Mouse (Mus musculus) MEL (cell line): ENCODE data around the gene Sowaha. TPM values are rescaled to one million over a fixed set of nuclear protein-coding genes. Genes with fewer than 3 reads are reported as not detected.

Experiments used
- DNase-seq: peaks from one replicate; pipeline ENCODE4 v3.0.0; 2011; ENCODE audit warnings: low read depth, low spot score
- H3K27ac ChIP-seq: 2 replicates; pipeline ENCODE4 v1.5.1; 2012; ENCODE audit warnings: low read depth, mild to moderate bottlenecking, control low read depth, low read length, moderate library complexity; ENCODE audit not compliant: control insufficient read depth
- H3K27me3 ChIP-seq, 2 experiments: fragments of 150-350 bp in 1 of 2; sonication (generic) in 1 of 2; 2 replicates each; pipeline ENCODE4 v1.6.1; 2012; ENCODE audit warnings: low read length in 2 of 2, mild to moderate bottlenecking in 2 of 2, improper control_type of control experiment in 1 of 2, moderate library complexity in 1 of 2; ENCODE audit not compliant: insufficient read depth in 2 of 2, control insufficient read depth in 1 of 2
- H3K36me3 ChIP-seq, 2 experiments: 2 replicates each; pipeline ENCODE4 v1.6.1; 2012 to 2014; ENCODE audit warnings: low read length in 2 of 2, improper control_type of control experiment in 1 of 2, inconsistent platforms in 1 of 2, mild to moderate bottlenecking in 1 of 2; ENCODE audit not compliant: insufficient read depth in 2 of 2, control insufficient read depth in 1 of 2
- H3K4me1 ChIP-seq, 2 experiments: fragments of 150-350 bp in 1 of 2; sonication (generic) in 1 of 2; 2 replicates each; pipeline ENCODE4 v1.6.1; 2012; ENCODE audit warnings: low read length in 2 of 2, improper control_type of control experiment in 1 of 2, mild to moderate bottlenecking in 1 of 2; ENCODE audit not compliant: insufficient read depth in 2 of 2, control insufficient read depth in 1 of 2
- H3K4me3 ChIP-seq, 2 experiments: fragments of 150-350 bp in 1 of 2; sonication (generic) in 1 of 2; 2 replicates each; pipeline ENCODE4 v1.5.1; 2012; ENCODE audit warnings: low read depth in 2 of 2, low read length in 2 of 2, mild to moderate bottlenecking in 2 of 2, moderate library complexity in 2 of 2, control low read depth in 1 of 2, improper control_type of control experiment in 1 of 2; ENCODE audit not compliant: control insufficient read depth in 1 of 2, insufficient read depth in 1 of 2
- H3K79me2 ChIP-seq: 2 replicates; pipeline ENCODE4 v1.6.1; 2012; ENCODE audit warnings: mild to moderate bottlenecking, low read length, moderate library complexity; ENCODE audit not compliant: control insufficient read depth, poor library complexity, insufficient read depth
- H3K9ac ChIP-seq: 2 replicates; pipeline ENCODE4 v1.6.1; 2012; ENCODE audit warnings: low read depth, mild to moderate bottlenecking, control low read depth, low read length, moderate library complexity; ENCODE audit not compliant: control insufficient read depth, poor library complexity, severe bottlenecking
- H3K9me3 ChIP-seq: fragments of 150-350 bp; sonication (generic); replicated peaks from 2 replicates; pipeline ENCODE4 v1.6.1; 2012; ENCODE audit warnings: mild to moderate bottlenecking, low read length, improper control_type of control experiment, moderate library complexity; ENCODE audit not compliant: insufficient read depth
- BHLHE40 ChIP-seq: IDR thresholded peaks from 2 replicates; pipeline ENCODE4 v1.6.1; 2012; ENCODE audit warnings: low read depth, mild to moderate bottlenecking, inconsistent platforms, low read length, improper control_type of control experiment, borderline replicate concordance
- CHD1 ChIP-seq: IDR thresholded peaks from 2 replicates; pipeline ENCODE4 v1.6.1; 2012; ENCODE audit warnings: low read depth, mild to moderate bottlenecking, inconsistent platforms, low read length, improper control_type of control experiment
- CTCF ChIP-seq, 3 experiments: IDR thresholded peaks in 2 of 3; conservative IDR thresholded peaks in 1 of 3; 2 replicates each; pipeline ENCODE4 v1.5.1; 2011 to 2012; ENCODE audit warnings: low read length in 3 of 3, low read depth in 2 of 3, mild to moderate bottlenecking in 2 of 3, improper control_type of control experiment in 1 of 3, inconsistent platforms in 1 of 3, mixed read lengths in 1 of 3, moderate library complexity in 1 of 3; ENCODE audit not compliant: control insufficient read depth in 1 of 3, insufficient read depth in 1 of 3, poor library complexity in 1 of 3, severe bottlenecking in 1 of 3
- EP300 ChIP-seq, 2 experiments: IDR thresholded peaks; 2 replicates each; pipeline ENCODE4 v1.6.1; 2011; ENCODE audit warnings: improper control_type of control experiment in 2 of 2, low read length in 2 of 2, low read depth in 1 of 2, mild to moderate bottlenecking in 1 of 2
- ETS1 ChIP-seq: IDR thresholded peaks from 2 replicates; pipeline ENCODE4 v1.6.1; 2012; ENCODE audit warnings: low read depth, mild to moderate bottlenecking, inconsistent platforms, low read length, improper control_type of control experiment, moderate library complexity
- GABPA ChIP-seq: IDR thresholded peaks from 2 replicates; pipeline ENCODE4 v1.6.1; 2012; ENCODE audit warnings: low read depth, mild to moderate bottlenecking, inconsistent platforms, low read length, improper control_type of control experiment, moderate library complexity
- HCFC1 ChIP-seq: IDR thresholded peaks from 2 replicates; pipeline ENCODE4 v1.6.1; 2012; ENCODE audit warnings: low read depth, mild to moderate bottlenecking, inconsistent platforms, low read length, improper control_type of control experiment, moderate library complexity
- MAX ChIP-seq: IDR thresholded peaks from 2 replicates; pipeline ENCODE4 v1.6.1; 2011; ENCODE audit warnings: low read length, improper control_type of control experiment
- MAZ ChIP-seq: IDR thresholded peaks from 2 replicates; pipeline ENCODE4 v1.6.1; 2012; ENCODE audit warnings: low read depth, mild to moderate bottlenecking, inconsistent platforms, low read length, improper control_type of control experiment
- MEF2A ChIP-seq: IDR thresholded peaks from 2 replicates; pipeline ENCODE4 v1.6.1; 2014; ENCODE audit warnings: low read depth, mild to moderate bottlenecking, inconsistent platforms, low read length, improper control_type of control experiment; ENCODE audit not compliant: poor library complexity, insufficient replicate concordance, severe bottlenecking; ENCODE audit errors: extremely low read depth
- MXI1 ChIP-seq: IDR thresholded peaks from 2 replicates; pipeline ENCODE4 v1.6.1; 2011; ENCODE audit warnings: mild to moderate bottlenecking, low read depth, low read length, improper control_type of control experiment
- MYC ChIP-seq: IDR thresholded peaks from 2 replicates; pipeline ENCODE4 v1.6.1; 2011; ENCODE audit warnings: low read depth, mild to moderate bottlenecking, low read length, improper control_type of control experiment, moderate library complexity
- NRF1 ChIP-seq: IDR thresholded peaks from 2 replicates; pipeline ENCODE4 v1.6.1; 2014; ENCODE audit warnings: low read depth, mild to moderate bottlenecking, inconsistent platforms, low read length, improper control_type of control experiment, moderate library complexity; ENCODE audit not compliant: poor library complexity, insufficient read depth, severe bottlenecking
- POLR2AphosphoS2 ChIP-seq: IDR thresholded peaks from 2 replicates; pipeline ENCODE4 v1.6.1; 2011; ENCODE audit warnings: low read length, improper control_type of control experiment
- POLR2AphosphoS5 ChIP-seq: IDR thresholded peaks from 2 replicates; pipeline ENCODE4 v1.6.1; 2012; ENCODE audit warnings: low read depth, borderline replicate concordance, mild to moderate bottlenecking, inconsistent platforms, low read length, moderate library complexity, mixed read lengths
- RAD21 ChIP-seq: IDR thresholded peaks from 2 replicates; pipeline ENCODE4 v1.6.1; 2011; ENCODE audit warnings: mild to moderate bottlenecking, low read depth, low read length, improper control_type of control experiment
- RCOR1 ChIP-seq: IDR thresholded peaks from 2 replicates; pipeline ENCODE4 v1.6.1; 2012; ENCODE audit warnings: low read depth, mild to moderate bottlenecking, inconsistent platforms, low read length, improper control_type of control experiment
- SIN3A ChIP-seq: IDR thresholded peaks from 2 replicates; pipeline ENCODE4 v1.6.1; 2012; ENCODE audit warnings: low read length, improper control_type of control experiment, inconsistent platforms
- SMC3 ChIP-seq: IDR thresholded peaks from 2 replicates; pipeline ENCODE4 v1.6.1; 2011; ENCODE audit warnings: low read depth, low read length, improper control_type of control experiment
- TAL1 ChIP-seq: IDR thresholded peaks from 2 replicates; pipeline ENCODE4 v1.6.1; 2012; ENCODE audit warnings: mild to moderate bottlenecking, inconsistent platforms, low read length, moderate library complexity, mixed read lengths
- TBP ChIP-seq: IDR thresholded peaks from 2 replicates; pipeline ENCODE4 v1.8.0; 2011; ENCODE audit warnings: low read depth, low read length, improper control_type of control experiment
- TCF12 ChIP-seq: IDR thresholded peaks from 2 replicates; pipeline ENCODE4 v1.6.1; 2014; ENCODE audit warnings: low read depth, mild to moderate bottlenecking, inconsistent platforms, low read length, improper control_type of control experiment, moderate library complexity
- UBTF ChIP-seq: IDR thresholded peaks from 2 replicates; pipeline ENCODE4 v1.6.1; 2012; ENCODE audit warnings: low read depth, mild to moderate bottlenecking, inconsistent platforms, low read length, improper control_type of control experiment, moderate library complexity, borderline replicate concordance; ENCODE audit not compliant: insufficient read depth
- USF1 ChIP-seq: IDR thresholded peaks from 2 replicates; pipeline ENCODE4 v1.6.1; 2014; ENCODE audit warnings: low read depth, mild to moderate bottlenecking, inconsistent platforms, low read length, improper control_type of control experiment, moderate library complexity
- USF2 ChIP-seq, 2 experiments: IDR thresholded peaks; 2 replicates each; pipeline ENCODE4 v1.6.1; 2011 to 2012; ENCODE audit warnings: improper control_type of control experiment in 2 of 2, low read length in 2 of 2, borderline replicate concordance in 1 of 2, inconsistent platforms in 1 of 2, low read depth in 1 of 2, mild to moderate bottlenecking in 1 of 2; ENCODE audit not compliant: insufficient read depth in 1 of 2
- ZC3H11A ChIP-seq: IDR thresholded peaks from 2 replicates; pipeline ENCODE4 v1.6.1; 2012; ENCODE audit warnings: low read depth, mild to moderate bottlenecking, inconsistent platforms, low read length, improper control_type of control experiment
- ZKSCAN1 ChIP-seq: IDR thresholded peaks from 2 replicates; pipeline ENCODE4 v1.6.1; 2012; ENCODE audit warnings: low read depth, mild to moderate bottlenecking, inconsistent platforms, low read length, improper control_type of control experiment, moderate library complexity
- ZMIZ1 ChIP-seq: IDR thresholded peaks from 2 replicates; pipeline ENCODE4 v1.6.1; 2012; ENCODE audit warnings: low read depth, mild to moderate bottlenecking, inconsistent platforms, low read length, improper control_type of control experiment, moderate library complexity
- ZNF384 ChIP-seq: IDR thresholded peaks from 2 replicates; pipeline ENCODE4 v1.6.1; 2012; ENCODE audit warnings: low read depth, mild to moderate bottlenecking, inconsistent platforms, low read length, improper control_type of control experiment
- polyA plus RNA-seq, 2 experiments: library from polyadenylated mRNA; stranded (reverse) in 1 of 2; unstranded in 1 of 2; fragments of >175 nt in 1 of 2; fragments of >200 nt in 1 of 2; gene quantifications; 2 replicates each; pipeline versions ENCODE4 v1.2.1 to v1.2.4; 2012; ENCODE audit warnings: low replicate concordance in 2 of 2, low read depth in 1 of 2; ENCODE audit not compliant: insufficient read length in 2 of 2, insufficient read depth in 1 of 2, missing spikeins in 1 of 2
- total RNA-seq: library from RNA; depleted of rRNA; stranded (reverse); fragments of 300-350 nt; gene quantifications from 2 replicates; pipeline ENCODE4 v1.2.3, GENCODE M21; 2012

The Sowaha gene
- total and polyA plus RNA-seq, 3 experiments = not detected

DNA sequence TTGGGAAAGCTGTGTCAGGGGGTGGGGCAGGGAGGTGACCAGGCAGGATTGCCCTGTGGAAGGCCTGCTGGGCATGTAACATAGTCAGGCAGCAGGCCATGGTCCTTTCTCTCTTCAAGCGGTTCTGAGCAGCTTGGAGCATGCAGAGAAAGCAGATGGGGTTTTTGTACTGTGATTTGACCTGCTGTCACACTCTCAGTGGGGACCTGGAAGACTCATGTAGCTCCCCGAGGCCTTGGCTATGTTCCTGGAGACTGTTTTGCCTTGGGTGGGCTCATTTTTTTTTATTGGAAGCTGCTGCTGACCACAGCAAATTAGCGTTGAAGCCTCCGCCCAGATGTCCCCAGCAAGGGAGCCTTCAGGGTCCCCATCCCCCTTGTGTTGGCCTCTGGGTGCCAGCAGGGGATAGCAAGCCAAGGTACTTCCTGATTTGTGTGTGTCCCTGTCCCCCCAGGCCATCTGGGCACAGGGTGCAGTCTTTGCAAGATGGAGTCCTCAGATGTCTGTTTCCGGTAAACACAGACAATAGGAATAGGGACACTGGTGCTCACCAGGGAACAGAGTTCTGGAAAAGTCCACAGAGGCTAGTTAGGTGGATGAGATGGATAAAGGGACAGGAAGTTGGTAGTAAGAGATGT, 25.1 kb upstream of the Sowaha start:
- TF ChIP-seq ETS1 (no peak), TAL1 (no peak), TBP (no peak), POLR2AphosphoS2 (no peak), USF1 (no peak), GABPA (no peak), BHLHE40 (no peak), CTCF (IDR thresholded peaks at IDR 0.05 in 2 of 3, conservative IDR thresholded peaks at IDR 0.05 in 1 of 3; ENCODE audit: control insufficient read depth in 1 of 3, insufficient read depth in 1 of 3, low read depth in 2 of 3, low read length in 3 of 3, poor library complexity in 1 of 3, severe bottlenecking in 1 of 3) (no peak), ZKSCAN1 (no peak), TCF12 (no peak), CHD1 (no peak), MYC (no peak), RAD21 (no peak), ZNF384 (no peak), NRF1 (no peak), ZMIZ1 (no peak), ZC3H11A (no peak)
- TF ChIP-seq, all 39 proteins: peak for 0
- H3K4me1 ChIP-seq = peaks cover 6 to 10% of the 10 kb centered on the region in 2 experiments; a peak in 3 of 4 replicates

DNA sequence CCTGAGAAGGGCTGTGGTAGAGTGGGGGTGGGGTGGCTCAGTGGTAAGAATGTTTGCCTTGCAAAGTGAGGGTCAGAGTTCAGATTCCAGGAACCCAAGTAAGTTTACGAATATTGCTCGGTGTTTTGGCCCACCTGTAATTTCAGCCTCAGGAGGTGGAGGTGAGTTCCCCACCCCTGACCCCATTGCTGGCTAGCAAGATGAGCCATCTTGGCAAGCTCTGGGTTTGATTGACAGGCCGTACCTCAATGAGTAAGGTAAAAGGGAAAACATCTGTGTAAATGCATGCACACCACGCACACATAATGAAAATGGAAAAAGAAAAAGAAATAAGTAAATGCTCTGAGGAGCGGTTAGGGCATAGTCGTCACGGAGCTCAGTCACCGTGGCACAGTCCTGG, 24.3 kb upstream of the Sowaha start:
- no peaks in the 10 kb centered on the region for H3K79me2 ChIP-seq
- H3K27ac ChIP-seq = no peak overlapping the region
- no peaks in the 10 kb centered on the region for H3K9me3 ChIP-seq
- H3K4me1 ChIP-seq = peaks cover 6 to 10% of the 10 kb centered on the region in 2 experiments; a peak in 3 of 4 replicates
- peaks cover 0 to 10% of the 10 kb centered on the region in 2 experiments; a peak in 2 of 4 replicates for H3K36me3 ChIP-seq
- DNase-seq = no peak
- no peak overlapping the region for H3K4me3 ChIP-seq
- H3K9ac ChIP-seq = no peak overlapping the region
- TF ChIP-seq SIN3A (no peak), MAX (no peak), POLR2AphosphoS5 (no peak), EP300 (IDR thresholded peaks at IDR 0.05; ENCODE audit: low read depth in 1 of 2, low read length in 2 of 2) (no peak), MAZ (no peak), RCOR1 (no peak), ETS1 (no peak), GABPA (no peak), HCFC1 (no peak), MEF2A (no peak), TCF12 (no peak), USF1 (no peak), SMC3 (no peak), MXI1 (no peak), POLR2AphosphoS2 (no peak), USF2 (IDR thresholded peaks at IDR 0.05; ENCODE audit: borderline replicate concordance in 1 of 2, insufficient read depth in 1 of 2, low read depth in 1 of 2, low read length in 2 of 2) (no peak), ZMIZ1 (no peak), MYC (no peak), UBTF (no peak)
- H3K27me3 ChIP-seq = no peaks in the 10 kb centered on the region

More for the DNA sequence above, 25.1 kb upstream of the Sowaha start:
- no peaks in the 10 kb centered on the region for H3K79me2 ChIP-seq
- no peak overlapping the region for H3K9ac ChIP-seq
- H3K27ac ChIP-seq = no peak overlapping the region
- H3K9me3 ChIP-seq = no peaks in the 10 kb centered on the region
- no peak for DNase-seq
- H3K4me3 ChIP-seq = no peak overlapping the region
- H3K36me3 ChIP-seq = peaks cover 0 to 10% of the 10 kb centered on the region in 2 experiments; a peak in 2 of 4 replicates
- H3K27me3 ChIP-seq = no peaks in the 10 kb centered on the region
